Mouse (Mus musculus): ENCODE data around the gene Zbtb41. TPM values are rescaled to one million over a fixed set of nuclear protein-coding genes. Genes with fewer than 3 reads are reported as not detected.

Zbtb41 gene
- polyA plus RNA-seq, 1 experiment, result 8.4 TPM

- no peaks in the 10 kb centered on the region for H3K36me3 ChIP-seq (ENCODE audit: control insufficient read depth, insufficient read depth, low read length)
- WGBS, result 54% methylated on average over 3 of the region's 3 CpGs
- TF ChIP-seq POLR2A (IDR thresholded peaks at IDR 0.05; ENCODE audit: low read depth, low read length), result no peak
- no peak for TF ChIP-seq CTCF (conservative IDR thresholded peaks at IDR 0.05; ENCODE audit: insufficient read depth, insufficient read length, low read depth, low read length)
- no peaks in the 10 kb centered on the region; the same call in 1 of the 2 replicates for H3K4me1 ChIP-seq (ENCODE audit: control insufficient read depth, insufficient read depth, low read length)
- peak; percentile 69 for DNase-seq
- peak within 1 kb of the TSS; percentile 92 for H3K27ac ChIP-seq (ENCODE audit: insufficient read depth, low read depth, low read length)
- H3K4me3 ChIP-seq (ENCODE audit: insufficient read depth, low read depth, low read length), result no peak within 1 kb of the TSS
- no peaks in the 10 kb centered on the region for H3K27me3 ChIP-seq (replicated peaks; ENCODE audit: control insufficient read depth, insufficient read depth, low read length)
These were observed 79.2 kb downstream of the Zbtb41 start, which contains the start of gene F13b for GRCm38 (mm10) chr1:139501258-139501752. Gene F13b (plus strand): TSS chr1:139501702.

Other genes starting within 250 kb of the Zbtb41 start
- gene Crb1, start 45.2 kb upstream of the Zbtb41 start, polyA plus RNA-seq (2012; rRNA removed), result 0.12 and 0.23 TPM in 2 replicates
- gene Aspm, start 32.5 kb downstream of the Zbtb41 start, polyA plus RNA-seq (2012; rRNA removed), result 0.03 and 0.23 TPM in 2 replicates
- 34.4 and 49.6 TPM in 2 replicates for gene F13b, start 79.4 kb downstream of the Zbtb41 start, polyA plus RNA-seq (2012; rRNA removed)
- gene Cfhr1, start 138.0 kb downstream of the Zbtb41 start, polyA plus RNA-seq (2012; rRNA removed), result not detected in 2 replicates

All from kidney, adult 2 months (tissue).